Mouse (Mus musculus): ENCODE measurements at regions not wholly inside any gene's neighbourhood (a gene's known extent, or its start where the extent isn't known, plus 50 kb on each side); places are given as distances from the start of the nearest gene placed in this dataset.
A peak's percentile ranks its signal among the peaks of the same experiment; 100 is the strongest.
"Not testable (repeated sequence)": the region's sequence is repeated elsewhere in the genome, so short reads cannot be mapped to it uniquely, and the experiment has no call there.

- DNase-seq (ENCODE audit: low read depth in 2 of 2, low spot score in 2 of 2): no peak
Measured at GRCm38 (mm10) chr6:5663433-5664175, 61.8 kb upstream of the Dync1i1 start.

GRCm38 (mm10) chr6:5645150-5645732, 80.2 kb upstream of the Dync1i1 start:
- DNase-seq (ENCODE audit: low read depth in 2 of 2, low spot score in 2 of 2): no peak

- no peak for DNase-seq (ENCODE audit: low read depth in 2 of 2, low spot score in 2 of 2)
Measured at GRCm38 (mm10) chr6:5634222-5634621, 91.2 kb upstream of the Dync1i1 start.

GRCm38 (mm10) chr6:5633036-5633708, 92.3 kb upstream of the Dync1i1 start:
- DNase-seq (ENCODE audit: low read depth in 2 of 2, low spot score in 2 of 2): no peak

GRCm38 (mm10) chr6:5624085-5624484, 101.4 kb upstream of the Dync1i1 start:
- DNase-seq (ENCODE audit: low read depth in 2 of 2, low spot score in 2 of 2): no peak

- DNase-seq (ENCODE audit: low read depth in 2 of 2, low spot score in 2 of 2): no peak
Measured at GRCm38 (mm10) chr6:5621582-5621981, 103.9 kb upstream of the Dync1i1 start.

- DNase-seq (ENCODE audit: low read depth in 2 of 2, low spot score in 2 of 2): no peak
Measured at GRCm38 (mm10) chr6:5594011-5594410, 97.9 kb upstream of the Pdk4 start.

- peak; percentile 40 to 46 for DNase-seq (ENCODE audit: low read depth in 2 of 2, low spot score in 2 of 2)
Measured at GRCm38 (mm10) chr6:5589635-5590034, 93.5 kb upstream of the Pdk4 start.

- DNase-seq (ENCODE audit: low read depth in 2 of 2, low spot score in 2 of 2): no peak
Measured at GRCm38 (mm10) chr6:5582923-5583525, 86.9 kb upstream of the Pdk4 start.

- DNase-seq (ENCODE audit: low read depth in 2 of 2, low spot score in 2 of 2): not testable (repeated sequence)
Measured at GRCm38 (mm10) chr6:5576891-5577290, 80.8 kb upstream of the Pdk4 start.

- no peak for DNase-seq (ENCODE audit: low read depth in 2 of 2, low spot score in 2 of 2)
Measured at GRCm38 (mm10) chr6:5566582-5566981, 70.5 kb upstream of the Pdk4 start.

- DNase-seq (ENCODE audit: low read depth in 2 of 2, low spot score in 2 of 2): no peak
Measured at GRCm38 (mm10) chr6:5565049-5565448, 68.9 kb upstream of the Pdk4 start.

- no peak for DNase-seq (ENCODE audit: low read depth in 2 of 2, low spot score in 2 of 2)
Measured at GRCm38 (mm10) chr6:5553703-5554394, 57.7 kb upstream of the Pdk4 start.

- DNase-seq (ENCODE audit: low read depth in 2 of 2, low spot score in 2 of 2): no peak
Measured at GRCm38 (mm10) chr6:5550067-5550466, 54.0 kb upstream of the Pdk4 start.
